Mouse (Mus musculus): ENCODE data around the gene Smurf2.

DNA sequence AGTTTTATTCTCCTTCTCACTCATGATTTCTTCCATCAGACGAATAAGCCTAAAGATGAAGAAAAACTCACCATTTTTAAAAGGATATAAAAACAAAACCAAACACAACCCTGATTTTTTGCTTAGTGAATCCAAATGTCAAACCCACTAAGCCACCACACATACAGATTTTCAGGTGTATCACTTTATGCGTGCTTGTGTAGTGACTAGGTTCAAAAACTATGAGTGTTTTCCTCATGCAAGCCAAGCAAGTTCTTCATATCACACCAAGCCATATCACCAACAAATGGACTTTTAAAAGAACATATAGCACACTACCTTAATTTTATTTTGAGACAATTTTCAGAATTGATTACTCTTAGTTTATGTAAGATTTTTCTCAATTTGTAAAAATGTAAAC lies 136.0 kb downstream of the Smurf2 start:
- TF ChIP-seq CTCF (IDR thresholded peaks at IDR 0.05) = no peak
- TF ChIP-seq EP300 (IDR thresholded peaks at IDR 0.05) = no peak

All from lung, postnatal 0 days (tissue).